Mouse (Mus musculus): ENCODE measurements at regions not wholly inside any gene's neighbourhood (a gene's known extent, or its start where the extent isn't known, plus 50 kb on each side); places are given as distances from the start of the nearest gene placed in this dataset.
A peak's percentile ranks its signal among the peaks of the same experiment; 100 is the strongest.

- Histone ChIP-seq H3K4me2 (replicated peaks; ENCODE audit: low read depth, low read length) (no peak overlapping the region), H3K27me3 (ENCODE audit: control insufficient read depth, insufficient read depth, low read length) (no peaks in the 10 kb centered on the region), H3K4me1 (ENCODE audit: control insufficient read depth, insufficient read depth, low read length) (no peaks in the 10 kb centered on the region), H3K4me3 (ENCODE audit: low read length) (no peak overlapping the region), H3K9ac (ENCODE audit: low read depth, low read length) (no peak overlapping the region), H3K27ac (ENCODE audit: low read depth, low read length) (no peak overlapping the region), H3K9me3 (ENCODE audit: control insufficient read depth, low read length) (no peaks in the 10 kb centered on the region), H3K36me3 (ENCODE audit: control insufficient read depth, insufficient read depth, low read length) (no peaks in the 10 kb centered on the region)
- WGBS, result 29% methylated on average over 1 of the region's 1 CpGs
- no peak for ATAC-seq (ENCODE audit: low FRiP score, low TSS enrichment)
Measured at GRCm38 (mm10) chr11:22657635-22658034, 145.7 kb downstream of the Tmem17 start.

GRCm38 (mm10) chr11:22661072-22661471, 149.2 kb downstream of the Tmem17 start:
- no peaks in the 10 kb centered on the region for H3K4me1 ChIP-seq (ENCODE audit: control insufficient read depth, insufficient read depth, low read length)
- WGBS, result 52% methylated on average over 5 of the region's 5 CpGs
- H3K9ac ChIP-seq (ENCODE audit: low read depth, low read length), result no peak overlapping the region
- no peaks in the 10 kb centered on the region for H3K36me3 ChIP-seq (ENCODE audit: control insufficient read depth, insufficient read depth, low read length)
- no peak overlapping the region for H3K27ac ChIP-seq (ENCODE audit: low read depth, low read length)
- no peaks in the 10 kb centered on the region for H3K9me3 ChIP-seq (ENCODE audit: control insufficient read depth, low read length)
- H3K4me3 ChIP-seq (ENCODE audit: low read length), result no peak overlapping the region
- no peak for ATAC-seq (ENCODE audit: low FRiP score, low TSS enrichment)
- H3K4me2 ChIP-seq (replicated peaks; ENCODE audit: low read depth, low read length), result no peak overlapping the region
- H3K27me3 ChIP-seq (ENCODE audit: control insufficient read depth, insufficient read depth, low read length), result no peaks in the 10 kb centered on the region

GRCm38 (mm10) chr11:22661713-22662551, 150.0 kb downstream of the Tmem17 start:
- WGBS, result 62% methylated on average over 11 of the region's 12 CpGs
- no peak for ATAC-seq (ENCODE audit: low FRiP score, low TSS enrichment)
- no peak overlapping the region for H3K9ac ChIP-seq (ENCODE audit: low read depth, low read length)
- H3K27me3 ChIP-seq (ENCODE audit: control insufficient read depth, insufficient read depth, low read length), result no peaks in the 10 kb centered on the region
- no peak overlapping the region for H3K4me2 ChIP-seq (replicated peaks; ENCODE audit: low read depth, low read length)
- no peaks in the 10 kb centered on the region for H3K36me3 ChIP-seq (ENCODE audit: control insufficient read depth, insufficient read depth, low read length)
- no peaks in the 10 kb centered on the region for H3K4me1 ChIP-seq (ENCODE audit: control insufficient read depth, insufficient read depth, low read length)
- no peak overlapping the region for H3K27ac ChIP-seq (ENCODE audit: low read depth, low read length)
- no peak overlapping the region for H3K4me3 ChIP-seq (ENCODE audit: low read length)
- no peaks in the 10 kb centered on the region for H3K9me3 ChIP-seq (ENCODE audit: control insufficient read depth, low read length)

- H3K9me3 ChIP-seq (ENCODE audit: control insufficient read depth, low read length), result no peaks in the 10 kb centered on the region
- no peak for ATAC-seq (ENCODE audit: low FRiP score, low TSS enrichment)
- H3K27me3 ChIP-seq (ENCODE audit: control insufficient read depth, insufficient read depth, low read length), result no peaks in the 10 kb centered on the region
- H3K36me3 ChIP-seq (ENCODE audit: control insufficient read depth, insufficient read depth, low read length), result no peaks in the 10 kb centered on the region
- no peak overlapping the region; the same call in 1 of the 2 replicates for H3K4me2 ChIP-seq (replicated peaks; ENCODE audit: low read depth, low read length)
- no peaks in the 10 kb centered on the region for H3K4me1 ChIP-seq (ENCODE audit: control insufficient read depth, insufficient read depth, low read length)
- no peak overlapping the region for H3K27ac ChIP-seq (ENCODE audit: low read depth, low read length)
- WGBS, result 37% methylated on average over 4 of the region's 4 CpGs
- H3K9ac ChIP-seq (ENCODE audit: low read depth, low read length), result no peak overlapping the region
- no peak overlapping the region for H3K4me3 ChIP-seq (ENCODE audit: low read length)
Measured at GRCm38 (mm10) chr11:22665978-22666377, 154.1 kb downstream of the Tmem17 start.

GRCm38 (mm10) chr11:22666378-22666777, 154.5 kb downstream of the Tmem17 start:
- no peaks in the 10 kb centered on the region for H3K4me1 ChIP-seq (ENCODE audit: control insufficient read depth, insufficient read depth, low read length)
- no peak overlapping the region for H3K4me2 ChIP-seq (replicated peaks; ENCODE audit: low read depth, low read length)
- H3K9me3 ChIP-seq (ENCODE audit: control insufficient read depth, low read length), result no peaks in the 10 kb centered on the region
- no peak overlapping the region for H3K9ac ChIP-seq (ENCODE audit: low read depth, low read length)
- WGBS, result 89% methylated on average over 5 of the region's 5 CpGs
- no peak for ATAC-seq (ENCODE audit: low FRiP score, low TSS enrichment)
- no peak overlapping the region for H3K27ac ChIP-seq (ENCODE audit: low read depth, low read length)
- H3K4me3 ChIP-seq (ENCODE audit: low read length), result no peak overlapping the region
- no peaks in the 10 kb centered on the region for H3K36me3 ChIP-seq (ENCODE audit: control insufficient read depth, insufficient read depth, low read length)
- H3K27me3 ChIP-seq (ENCODE audit: control insufficient read depth, insufficient read depth, low read length), result no peaks in the 10 kb centered on the region

GRCm38 (mm10) chr11:22668220-22668619, 156.3 kb downstream of the Tmem17 start:
- H3K27me3 ChIP-seq (ENCODE audit: control insufficient read depth, insufficient read depth, low read length), result no peaks in the 10 kb centered on the region
- no peaks in the 10 kb centered on the region for H3K9me3 ChIP-seq (ENCODE audit: control insufficient read depth, low read length)
- H3K4me3 ChIP-seq (ENCODE audit: low read length), result no peak overlapping the region
- H3K9ac ChIP-seq (ENCODE audit: low read depth, low read length), result no peak overlapping the region
- no peaks in the 10 kb centered on the region for H3K36me3 ChIP-seq (ENCODE audit: control insufficient read depth, insufficient read depth, low read length)
- no peak overlapping the region for H3K27ac ChIP-seq (ENCODE audit: low read depth, low read length)
- no peak overlapping the region for H3K4me2 ChIP-seq (replicated peaks; ENCODE audit: low read depth, low read length)
- no peaks in the 10 kb centered on the region for H3K4me1 ChIP-seq (ENCODE audit: control insufficient read depth, insufficient read depth, low read length)
- 64% methylated on average over 2 of the region's 2 CpGs for WGBS
- ATAC-seq (ENCODE audit: low FRiP score, low TSS enrichment), result no peak

GRCm38 (mm10) chr11:22669267-22669666, 157.4 kb downstream of the Tmem17 start:
- H3K4me1 ChIP-seq (ENCODE audit: control insufficient read depth, insufficient read depth, low read length), result no peaks in the 10 kb centered on the region
- H3K27me3 ChIP-seq (ENCODE audit: control insufficient read depth, insufficient read depth, low read length), result no peaks in the 10 kb centered on the region
- H3K4me3 ChIP-seq (ENCODE audit: low read length), result no peak overlapping the region
- H3K9me3 ChIP-seq (ENCODE audit: control insufficient read depth, low read length), result no peaks in the 10 kb centered on the region
- no peak overlapping the region for H3K27ac ChIP-seq (ENCODE audit: low read depth, low read length)
- H3K36me3 ChIP-seq (ENCODE audit: control insufficient read depth, insufficient read depth, low read length), result no peaks in the 10 kb centered on the region
- no peak overlapping the region for H3K9ac ChIP-seq (ENCODE audit: low read depth, low read length)
- no peak for ATAC-seq (ENCODE audit: low FRiP score, low TSS enrichment)
- WGBS, result 91% methylated on average over 4 of the region's 4 CpGs
- H3K4me2 ChIP-seq (replicated peaks; ENCODE audit: low read depth, low read length), result no peak overlapping the region

- Histone ChIP-seq H3K9ac (ENCODE audit: low read depth, low read length) (no peak overlapping the region), H3K4me2 (replicated peaks; ENCODE audit: low read depth, low read length) (no peak overlapping the region), H3K27ac (ENCODE audit: low read depth, low read length) (0 out of 2 replicates have a peak overlapping the region, but pooled peaks have one; percentile 47), H3K27me3 (ENCODE audit: control insufficient read depth, insufficient read depth, low read length) (no peaks in the 10 kb centered on the region), H3K36me3 (ENCODE audit: control insufficient read depth, insufficient read depth, low read length) (no peaks in the 10 kb centered on the region), H3K9me3 (ENCODE audit: control insufficient read depth, low read length) (no peaks in the 10 kb centered on the region), H3K4me3 (ENCODE audit: low read length) (no peak overlapping the region), H3K4me1 (ENCODE audit: control insufficient read depth, insufficient read depth, low read length) (0 out of 2 replicates have a peak, but pooled peaks cover 4% of the 10 kb centered on the region)
- WGBS, result 46% methylated on average over 5 of the region's 5 CpGs
- peak; percentile 78; the same call in 1 of the 2 replicates for ATAC-seq (ENCODE audit: low FRiP score, low TSS enrichment)
Measured at GRCm38 (mm10) chr11:22671791-22672490, 160.1 kb downstream of the Tmem17 start.

GRCm38 (mm10) chr11:22675047-22675446, 163.2 kb downstream of the Tmem17 start:
- Histone ChIP-seq H3K27ac (ENCODE audit: low read depth, low read length) (no peak overlapping the region), H3K36me3 (ENCODE audit: control insufficient read depth, insufficient read depth, low read length) (no peaks in the 10 kb centered on the region), H3K4me3 (ENCODE audit: low read length) (no peak overlapping the region), H3K4me1 (ENCODE audit: control insufficient read depth, insufficient read depth, low read length) (0 out of 2 replicates have a peak, but pooled peaks cover 4% of the 10 kb centered on the region), H3K9ac (ENCODE audit: low read depth, low read length) (no peak overlapping the region), H3K4me2 (replicated peaks; ENCODE audit: low read depth, low read length) (no peak overlapping the region), H3K27me3 (ENCODE audit: control insufficient read depth, insufficient read depth, low read length) (no peaks in the 10 kb centered on the region), H3K9me3 (ENCODE audit: control insufficient read depth, low read length) (no peaks in the 10 kb centered on the region)
- WGBS, result 59% methylated on average over 3 of the region's 3 CpGs
- no peak for ATAC-seq (ENCODE audit: low FRiP score, low TSS enrichment)
